Mouse (Mus musculus) right cerebral cortex, adult 2 months (tissue): ENCODE measurements around the gene Galnt18.

ENCODE experiments used
- DNase-seq, 2 experiments: peaks; one replicate each; pipeline ENCODE4 v3.0.0; 2021 to 2022; ENCODE audit warnings: low spot score in 2 of 2

Galnt18 gene

GRCm38 (mm10) chr7:111772398-111772797, 7.4 kb downstream of the Galnt18 start:
- no peak for DNase-seq

GRCm38 (mm10) chr7:111771251-111771801, 8.5 kb downstream of the Galnt18 start:
- no peak for DNase-seq

- no peak for DNase-seq
These were observed 9.2 kb downstream of the Galnt18 start for GRCm38 (mm10) chr7:111770585-111770984.

- no peak for DNase-seq
These were observed 13.5 kb downstream of the Galnt18 start for GRCm38 (mm10) chr7:111766145-111766767.

- no peak for DNase-seq
These were observed 17.0 kb downstream of the Galnt18 start for GRCm38 (mm10) chr7:111762754-111763153.

GRCm38 (mm10) chr7:111748571-111749071, 31.2 kb downstream of the Galnt18 start:
- peak; percentile 53 to 58 for DNase-seq

GRCm38 (mm10) chr7:111744770-111745169, 35.0 kb downstream of the Galnt18 start:
- no peak for DNase-seq

GRCm38 (mm10) chr7:111741595-111741994, 38.2 kb downstream of the Galnt18 start:
- DNase-seq, result no peak

GRCm38 (mm10) chr7:111740091-111740490, 39.7 kb downstream of the Galnt18 start:
- no peak for DNase-seq

GRCm38 (mm10) chr7:111739371-111739765, 40.4 kb downstream of the Galnt18 start:
- no peak for DNase-seq

GRCm38 (mm10) chr7:111738456-111739370, 41.1 kb downstream of the Galnt18 start:
- DNase-seq, result no peak

- no peak for DNase-seq
These were observed 42.4 kb downstream of the Galnt18 start for GRCm38 (mm10) chr7:111737426-111737825.

GRCm38 (mm10) chr7:111736365-111736764, 43.4 kb downstream of the Galnt18 start:
- DNase-seq, result no peak

GRCm38 (mm10) chr7:111730346-111731269, 49.2 kb downstream of the Galnt18 start:
- no peak for DNase-seq

- no peak for DNase-seq
These were observed 52.8 kb downstream of the Galnt18 start for GRCm38 (mm10) chr7:111726928-111727327.

GRCm38 (mm10) chr7:111724730-111725129, 55.0 kb downstream of the Galnt18 start:
- DNase-seq, result no peak

GRCm38 (mm10) chr7:111724004-111724403, 55.8 kb downstream of the Galnt18 start:
- no peak for DNase-seq

GRCm38 (mm10) chr7:111721308-111721698, 58.5 kb downstream of the Galnt18 start:
- no peak for DNase-seq

- DNase-seq, result peak; percentile 63
These were observed 59.1 kb downstream of the Galnt18 start for GRCm38 (mm10) chr7:111720511-111721307.

GRCm38 (mm10) chr7:111718900-111719299, 60.9 kb downstream of the Galnt18 start:
- no peak for DNase-seq
